Mouse (Mus musculus): ENCODE data around the gene Rbm14. TPM values are rescaled to one million over a fixed set of nuclear protein-coding genes. Genes with fewer than 3 reads are reported as not detected.
"Not testable (repeated sequence)": the region's sequence is repeated elsewhere in the genome, so short reads cannot be mapped to it uniquely, and the experiment has no call there.

Rbm14 gene
- polyA plus RNA-seq, 2 experiments from 2014 or later, result 18.3 to 54.9 TPM

DNA sequence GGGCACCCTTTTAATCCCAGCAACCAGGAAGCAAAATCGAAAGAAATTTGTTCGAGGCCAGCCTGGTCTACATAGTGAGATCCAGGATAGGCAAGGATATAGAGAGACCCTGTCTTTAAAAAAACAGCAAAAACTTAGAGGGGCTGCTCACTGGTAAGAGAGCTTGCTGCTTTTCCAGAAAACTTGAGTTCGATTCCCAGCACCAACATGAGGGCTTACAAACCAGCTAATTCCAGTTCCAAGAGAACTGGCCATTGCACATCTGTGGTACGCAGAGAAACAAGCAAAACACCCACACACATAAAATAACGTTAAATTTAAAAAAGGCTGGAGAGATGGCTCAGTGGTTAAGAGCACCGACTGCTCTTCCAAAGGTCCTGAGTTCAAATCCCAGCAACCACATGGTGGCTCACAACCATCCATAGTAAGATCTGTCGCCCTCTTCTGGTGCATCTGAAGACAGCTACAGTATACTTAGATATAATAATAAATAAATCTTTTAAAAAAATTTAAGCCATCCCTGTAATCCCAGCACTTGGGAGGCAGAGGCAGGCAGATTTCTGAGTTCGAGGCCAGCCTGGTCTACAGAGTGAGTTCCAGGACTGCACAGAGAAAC is 1.0 kb upstream of the Rbm14 start:
- ATAC-seq, result not testable (repeated sequence)

DNA sequence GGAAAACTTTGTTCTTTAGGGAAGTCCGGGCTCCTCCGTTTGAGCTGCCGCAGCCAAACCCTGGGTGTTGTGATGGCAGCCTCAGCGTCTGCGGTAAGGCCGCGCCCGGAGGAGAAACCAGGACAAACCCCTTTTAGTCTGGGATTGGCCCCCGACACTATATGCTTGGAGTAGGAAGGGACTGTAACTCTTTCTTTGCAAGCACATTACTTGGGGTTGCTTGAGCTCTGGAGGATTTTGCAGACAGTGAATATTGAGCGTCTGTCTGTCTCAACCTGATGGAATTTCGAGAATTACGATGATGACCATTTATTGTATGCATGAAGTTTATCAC is 442 bp upstream of the Rbm14 start:
- no peak for ATAC-seq

DNA sequence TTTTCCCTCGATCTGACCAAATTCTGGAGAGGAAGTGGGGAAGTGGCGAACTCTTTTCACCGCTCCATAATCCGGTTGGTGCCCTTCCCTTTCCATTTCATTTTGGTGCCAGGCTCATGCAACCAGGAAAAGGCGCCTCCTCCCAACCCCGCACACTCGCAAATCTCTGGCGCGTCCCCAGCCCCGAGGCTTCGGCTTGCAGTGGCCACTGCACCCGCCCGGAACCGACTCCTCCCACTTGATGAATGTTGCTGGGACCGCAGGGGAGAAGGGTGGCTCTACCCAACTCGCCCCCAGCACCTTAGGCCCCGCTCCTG is 730 bp downstream of the Rbm14 start:
- ATAC-seq, result peak; percentile 30

DNA sequence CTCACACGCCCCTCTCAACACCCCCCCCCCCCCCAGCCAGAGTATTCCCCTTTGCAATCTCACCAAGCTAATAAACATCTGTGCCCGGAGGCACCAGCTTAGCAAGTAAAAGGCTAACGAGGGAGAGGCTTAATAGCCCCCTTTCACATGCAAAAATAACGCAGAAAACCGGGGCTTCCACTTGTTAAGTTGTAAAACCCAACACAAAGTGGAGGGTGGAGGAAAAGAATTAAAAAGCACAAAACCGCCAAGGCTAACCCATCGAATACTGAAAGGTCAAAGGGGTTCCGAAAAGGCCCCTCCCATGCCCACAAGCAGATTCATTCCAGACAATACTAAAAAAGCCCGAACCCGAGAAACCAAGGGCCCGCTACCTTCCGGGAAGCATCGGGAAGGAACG is 1.1 kb downstream of the Rbm14 start:
- ATAC-seq, result no peak

DNA sequence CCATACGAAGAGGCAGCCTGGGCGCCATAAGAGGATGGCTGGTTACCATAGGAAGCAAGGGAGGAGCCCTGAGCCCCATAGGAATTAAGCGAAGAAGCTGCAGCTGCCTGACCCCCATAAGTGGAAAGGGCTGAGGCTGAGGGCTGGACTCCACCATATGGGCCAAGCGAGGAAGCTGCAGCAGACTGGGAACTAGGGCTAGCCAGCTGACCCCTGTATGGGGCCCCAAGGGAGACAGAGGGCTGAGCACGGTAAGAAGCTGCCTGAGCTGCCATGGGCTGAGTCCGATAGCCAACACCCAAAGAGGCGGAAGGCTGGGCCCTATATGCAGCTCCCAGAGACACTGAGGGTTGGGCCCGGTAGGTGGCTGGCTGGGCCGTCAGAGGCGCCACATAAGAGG is 8.2 kb downstream of the Rbm14 start:
- ATAC-seq, result no peak

DNA sequence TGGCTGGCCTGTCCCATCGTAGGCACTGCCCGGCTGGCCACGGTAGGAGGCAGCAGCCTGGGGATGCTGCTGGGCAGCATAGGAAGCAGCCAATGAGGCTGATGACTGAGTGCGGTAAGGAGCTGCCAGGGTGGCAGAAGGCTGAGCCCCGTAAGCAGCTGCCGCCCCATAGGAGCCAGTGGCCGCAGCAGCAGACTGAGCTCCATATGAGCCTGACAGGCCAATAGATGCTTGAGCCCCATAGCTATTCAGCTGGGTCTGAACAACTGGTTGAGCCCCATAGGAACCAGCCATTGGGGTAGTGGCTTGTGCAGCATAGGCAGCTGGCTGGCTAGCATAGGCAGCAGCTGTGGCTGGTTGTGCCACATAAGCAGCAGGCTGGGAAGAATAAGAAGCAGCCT is 8.7 kb downstream of the Rbm14 start:
- ATAC-seq, result no peak

DNA sequence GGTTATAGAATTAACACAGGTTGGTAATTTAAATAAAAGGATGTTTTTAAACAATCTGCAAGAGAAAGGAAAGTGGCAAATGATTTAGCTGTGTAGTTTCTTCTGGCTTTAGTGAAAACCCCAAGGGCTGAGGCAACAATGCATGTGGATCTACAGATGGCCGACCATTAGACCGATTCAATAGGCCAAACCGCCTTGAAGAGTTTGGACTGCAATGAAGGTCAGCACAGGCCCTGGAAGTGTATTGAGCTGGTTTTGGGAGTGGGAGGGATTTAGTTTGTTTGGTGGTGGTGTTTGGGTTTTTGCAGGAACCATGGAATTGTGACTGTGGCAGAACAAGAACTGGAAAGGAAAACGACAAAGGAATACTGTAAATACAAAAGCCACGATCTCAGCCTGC is 12.4 kb downstream of the Rbm14 start:
- no peak for ATAC-seq

DNA sequence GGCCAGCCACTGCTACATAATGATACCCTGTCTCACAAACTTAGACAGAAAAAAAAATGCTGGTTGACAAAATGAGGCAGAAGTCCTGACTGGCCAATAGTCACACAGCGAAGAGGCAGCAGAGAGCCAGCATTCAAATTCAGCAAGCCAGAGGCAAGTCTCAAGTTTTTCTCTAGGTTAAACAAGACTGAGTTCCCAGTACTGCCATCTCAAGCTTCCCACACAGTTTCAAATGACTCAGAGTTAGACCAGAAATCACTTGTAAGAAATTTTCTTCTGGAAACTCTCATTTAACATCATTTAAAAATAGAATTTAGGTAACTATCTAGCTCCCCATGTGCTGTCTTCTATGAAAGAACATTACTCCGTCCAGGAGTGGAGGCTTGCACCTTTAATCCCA is 13.6 kb downstream of the Rbm14 start:
- ATAC-seq, result no peak

DNA sequence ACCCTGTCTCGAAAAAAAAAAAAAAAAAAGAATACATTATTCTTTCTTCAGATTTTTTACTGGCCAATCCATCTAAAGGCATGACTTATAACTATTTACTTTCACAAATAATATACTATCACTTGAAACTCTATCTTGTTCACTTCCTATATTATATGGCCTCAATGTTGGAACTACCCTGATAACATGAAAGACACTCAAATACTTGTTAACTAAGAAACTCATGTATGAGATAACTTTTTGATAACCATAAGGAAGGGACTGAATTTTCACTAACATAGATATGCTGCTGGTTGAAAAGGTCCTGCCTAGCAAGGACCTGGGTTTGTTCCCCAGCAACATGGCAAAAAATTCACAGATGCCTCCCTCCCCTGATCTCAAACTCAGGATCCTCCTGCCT is 15.5 kb downstream of the Rbm14 start:
- ATAC-seq, result no peak

DNA sequence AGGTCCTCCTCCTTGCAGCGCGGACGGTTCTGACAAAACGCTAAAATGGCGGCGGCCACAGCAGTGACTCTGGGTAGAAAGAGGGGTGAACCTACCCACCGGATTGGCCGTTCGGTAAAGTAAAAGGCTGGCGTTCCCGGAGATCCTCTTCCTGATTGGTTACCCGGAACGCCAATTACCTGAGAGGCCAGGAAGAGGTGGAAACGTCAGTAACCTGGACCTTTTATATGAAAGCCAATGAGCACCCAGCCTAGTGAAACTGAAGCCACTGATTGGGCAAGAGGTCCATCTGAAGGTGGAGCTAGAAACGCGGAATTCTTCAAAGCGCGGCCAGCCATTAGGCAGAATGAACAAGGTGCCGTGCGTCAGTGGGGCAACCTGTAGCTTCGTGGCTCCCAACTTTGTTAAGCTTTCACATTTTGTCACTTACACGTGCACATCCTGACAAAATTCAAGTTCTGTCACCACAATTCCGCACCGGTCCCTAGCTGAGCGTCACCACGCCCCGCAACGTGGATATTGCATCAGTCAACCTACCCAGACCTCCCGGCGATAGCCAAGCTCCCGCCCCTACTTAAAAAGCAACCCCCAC is 17.5 kb downstream of the Rbm14 start, which contains the start of gene Rbm4:
Gene Rbm4 (minus strand): TSS at position 71 of the 592 bp plus-strand sequence.
- ATAC-seq, result peak; percentile 97

DNA sequence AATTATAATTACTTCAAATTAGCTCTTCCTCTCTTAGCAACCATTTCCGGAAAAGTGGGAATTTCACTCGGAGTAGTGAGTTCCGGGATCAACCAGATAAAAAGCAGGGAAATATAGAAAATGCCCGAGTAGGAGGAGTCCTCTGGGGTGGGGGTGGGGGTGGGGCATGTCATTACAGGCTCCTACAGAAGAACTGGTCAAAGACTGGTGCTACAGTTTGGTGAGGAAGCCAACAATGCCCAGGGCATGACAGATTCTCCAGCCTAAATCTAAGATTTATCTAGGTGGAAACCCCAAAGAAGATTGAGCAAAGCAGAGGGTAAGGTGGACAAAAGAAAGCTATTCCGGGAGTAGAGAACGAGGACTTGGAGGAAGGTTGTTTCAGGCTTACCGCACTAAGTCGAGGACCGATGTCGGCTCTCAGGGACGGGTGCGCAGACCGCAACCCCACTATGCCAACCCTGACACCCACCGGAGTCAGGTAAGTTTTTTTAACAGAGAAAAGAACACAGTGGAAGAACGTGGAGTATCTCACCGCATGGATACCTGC is 18.1 kb downstream of the Rbm14 start:
- ATAC-seq, result peak; percentile 3

DNA sequence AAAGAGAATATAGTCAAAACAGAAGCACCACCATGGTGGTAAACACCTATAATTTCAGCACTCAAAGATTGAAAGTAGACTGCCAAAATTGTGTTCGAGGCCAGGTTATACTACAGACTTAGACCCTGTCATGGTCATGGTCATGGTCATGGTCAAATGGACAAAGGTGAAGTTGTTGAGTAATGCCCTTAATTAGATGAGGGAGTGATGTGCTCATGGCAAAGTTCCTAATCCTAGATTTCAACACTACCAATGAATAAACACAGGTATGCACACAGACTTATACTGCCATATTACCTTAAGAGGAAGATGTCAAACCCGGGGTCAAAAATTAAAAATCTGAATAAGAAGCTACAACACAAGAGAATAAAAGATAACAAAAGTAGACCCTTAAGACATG is 25.1 kb downstream of the Rbm14 start:
- no peak for ATAC-seq

DNA sequence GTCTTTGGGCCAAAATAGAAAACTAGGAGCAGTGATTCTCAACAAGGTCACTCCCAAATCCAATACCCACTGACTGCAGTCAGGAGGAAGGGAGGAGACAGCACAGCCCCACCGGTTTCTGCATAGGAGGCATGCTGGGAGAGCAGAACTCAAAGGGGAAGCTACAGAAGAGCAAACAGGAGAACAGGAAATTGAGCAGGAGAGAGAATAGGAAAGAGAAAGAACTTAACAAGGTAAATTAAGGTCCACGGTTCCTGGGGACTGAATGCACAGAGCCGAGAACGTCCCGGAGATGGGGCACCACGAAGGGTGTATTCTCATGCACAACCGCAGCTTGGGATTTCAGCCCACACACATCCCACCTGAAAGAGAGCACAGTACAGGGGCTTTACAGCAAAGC is 26.2 kb downstream of the Rbm14 start:
- ATAC-seq, result no peak

DNA sequence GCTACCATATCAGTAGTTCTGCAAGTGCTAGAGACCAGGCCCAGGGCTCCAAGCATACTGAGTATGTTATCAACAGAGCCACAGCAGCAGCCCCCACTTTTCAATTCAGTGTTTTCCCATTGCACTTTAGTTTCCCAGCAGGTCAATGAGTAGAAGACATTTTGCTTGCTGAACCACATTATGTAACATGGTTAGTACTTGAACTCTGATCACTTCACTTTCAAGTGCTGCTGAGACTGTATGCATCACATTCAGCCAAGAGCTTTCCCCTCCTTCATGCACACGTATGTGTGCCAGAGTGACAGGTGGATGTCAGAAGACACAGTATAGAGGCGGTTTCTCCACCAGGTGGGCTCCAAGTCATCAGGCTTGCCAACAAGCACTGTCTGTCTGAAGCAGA is 28.5 kb downstream of the Rbm14 start:
- no peak for ATAC-seq

DNA sequence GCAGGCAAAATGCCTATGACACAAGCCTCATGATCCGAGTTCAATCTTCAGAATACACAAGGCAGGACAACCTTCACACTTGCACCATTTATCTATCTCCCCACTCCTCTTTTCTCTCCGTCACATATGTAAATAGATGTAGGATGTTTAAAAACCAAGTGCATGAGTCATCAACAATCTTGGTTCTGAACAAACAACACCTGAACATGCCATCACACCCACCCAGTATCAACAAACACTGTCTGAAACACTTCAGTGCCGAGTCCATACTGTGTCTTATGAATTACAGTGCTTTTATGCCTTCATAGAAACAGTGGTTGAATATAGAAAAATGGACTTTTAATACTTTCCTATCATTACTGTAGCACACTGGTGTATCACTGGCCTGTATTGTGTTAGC is 38.6 kb downstream of the Rbm14 start:
- ATAC-seq, result no peak

DNA sequence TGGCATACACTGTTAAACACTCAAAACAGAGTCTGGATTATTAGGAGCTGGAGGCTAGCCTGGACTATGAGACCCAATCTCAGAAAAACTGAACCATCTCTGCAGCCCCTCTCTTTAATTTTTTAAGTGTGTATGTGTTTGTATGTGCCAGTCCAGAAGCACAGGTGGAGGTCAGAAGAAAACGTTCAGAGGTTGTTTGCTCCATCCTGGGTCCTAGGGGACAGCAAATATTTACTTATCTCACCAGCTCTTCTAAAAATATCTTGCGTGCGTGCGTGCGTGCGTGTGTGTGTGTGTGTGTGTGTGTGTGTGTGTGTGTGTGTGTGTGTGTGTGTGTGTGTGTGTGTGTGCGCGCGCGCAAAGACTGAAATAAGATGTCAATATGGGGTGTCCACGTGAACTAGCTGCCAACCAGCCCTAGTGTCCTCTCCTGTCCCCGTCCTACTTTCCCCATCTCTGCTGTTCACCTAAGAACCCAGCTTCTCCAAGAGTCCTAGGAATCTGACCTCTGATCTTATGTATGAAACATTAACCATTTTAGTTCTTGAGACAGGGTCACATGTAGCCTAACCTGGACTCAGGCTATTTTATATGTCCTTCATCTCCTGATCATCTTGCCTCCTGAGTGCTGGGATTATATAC is 43.8 kb downstream of the Rbm14 start:
- ATAC-seq, result no peak

DNA sequence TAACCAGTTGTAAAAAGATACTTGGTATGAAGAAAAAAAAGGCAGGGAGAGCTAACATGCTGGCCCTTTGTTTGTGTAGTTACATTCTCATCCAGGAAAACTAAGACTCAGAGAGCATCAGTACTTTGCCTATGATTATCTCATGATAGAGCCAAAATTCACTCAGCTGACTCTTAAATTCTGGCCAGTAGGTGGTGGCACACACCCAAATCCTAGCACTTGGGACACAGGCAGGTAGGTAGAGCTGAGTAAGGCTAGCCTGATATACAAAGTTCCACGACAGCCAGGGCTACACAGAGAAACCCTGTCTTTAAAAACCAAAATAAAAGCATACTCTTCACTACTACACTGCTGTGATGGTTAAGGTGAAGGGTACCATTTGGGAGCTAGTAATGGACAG is 48.6 kb downstream of the Rbm14 start:
- ATAC-seq, result no peak

DNA sequence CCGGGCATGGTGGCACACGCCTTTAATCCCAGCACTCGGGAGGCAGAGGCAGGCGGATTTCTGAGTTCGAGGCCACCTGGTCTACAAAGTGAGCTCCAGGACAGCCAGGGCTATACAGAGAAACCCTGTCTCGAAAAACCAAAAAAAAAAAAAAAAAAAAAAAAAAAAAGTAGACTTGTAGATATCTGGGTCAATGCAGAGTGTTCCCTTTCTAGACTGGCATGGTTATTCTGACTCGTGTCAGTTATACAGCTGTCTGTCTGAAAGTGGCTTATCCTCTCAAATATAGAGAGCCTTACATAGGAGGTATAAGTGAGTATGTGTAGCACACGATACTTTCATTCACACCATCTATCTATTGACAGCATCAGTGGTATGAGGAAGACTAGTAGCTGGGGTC is 50.9 kb downstream of the Rbm14 start:
- not testable (repeated sequence) for ATAC-seq

DNA sequence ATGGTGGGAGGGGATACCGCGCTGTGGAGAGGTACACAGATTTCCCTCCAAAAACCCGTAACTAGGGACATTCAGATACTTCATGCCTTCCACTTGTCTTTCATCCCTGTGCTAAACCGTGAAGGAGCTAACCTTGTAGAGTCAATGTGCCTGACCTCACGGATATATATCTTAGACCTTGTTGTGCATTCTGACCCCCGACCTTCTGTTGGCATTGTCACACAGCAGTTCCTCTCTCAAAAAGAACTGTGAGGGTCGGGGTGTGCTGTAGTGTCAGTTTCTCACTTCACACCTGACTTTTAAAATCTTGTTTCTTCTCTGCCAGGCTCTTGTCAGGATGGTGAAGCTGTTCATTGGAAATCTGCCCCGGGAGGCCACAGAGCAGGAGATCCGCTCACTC is 54.5 kb downstream of the Rbm14 start:
- ATAC-seq, result no peak

DNA sequence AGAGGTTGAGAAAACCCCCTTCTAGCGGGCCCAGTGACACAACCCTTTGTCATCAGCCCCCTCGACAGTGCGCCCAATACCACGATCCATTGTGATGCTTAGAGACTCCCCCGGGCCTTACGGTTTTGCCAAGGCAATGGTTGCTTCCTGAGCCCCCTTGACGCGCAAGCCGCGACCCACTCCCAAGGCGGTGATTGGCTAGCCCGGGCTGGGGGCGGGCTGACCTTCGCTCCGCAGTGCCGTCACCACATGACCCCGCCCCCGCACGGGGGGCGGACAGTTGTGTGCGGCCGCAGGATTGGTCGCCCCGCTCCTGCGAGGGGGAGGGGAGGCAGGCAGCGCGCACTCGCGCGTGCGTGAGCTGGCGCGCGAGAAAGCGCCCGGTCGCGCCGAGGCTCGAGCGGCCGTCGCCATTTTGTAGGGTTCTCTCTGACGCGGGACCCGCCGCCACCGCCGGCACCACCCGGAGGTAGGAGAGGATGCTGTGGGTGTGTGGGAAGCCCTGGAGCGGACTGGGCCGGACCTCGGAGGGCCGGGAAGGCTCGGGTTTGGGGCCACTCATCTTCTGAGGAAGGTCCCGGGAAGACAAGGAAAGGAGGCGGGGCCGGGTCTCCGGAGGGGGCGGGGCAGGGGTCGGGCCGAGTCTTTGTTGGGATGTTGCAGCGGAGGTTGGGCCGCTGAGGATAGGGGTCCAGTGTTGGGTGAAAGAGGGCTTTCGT is 55.1 kb downstream of the Rbm14 start, which contains the start of gene Rbm4b:
Gene Rbm4b (plus strand): TSS at position 305 of the 719 bp plus-strand sequence.
- ATAC-seq, result peak; percentile 83

DNA sequence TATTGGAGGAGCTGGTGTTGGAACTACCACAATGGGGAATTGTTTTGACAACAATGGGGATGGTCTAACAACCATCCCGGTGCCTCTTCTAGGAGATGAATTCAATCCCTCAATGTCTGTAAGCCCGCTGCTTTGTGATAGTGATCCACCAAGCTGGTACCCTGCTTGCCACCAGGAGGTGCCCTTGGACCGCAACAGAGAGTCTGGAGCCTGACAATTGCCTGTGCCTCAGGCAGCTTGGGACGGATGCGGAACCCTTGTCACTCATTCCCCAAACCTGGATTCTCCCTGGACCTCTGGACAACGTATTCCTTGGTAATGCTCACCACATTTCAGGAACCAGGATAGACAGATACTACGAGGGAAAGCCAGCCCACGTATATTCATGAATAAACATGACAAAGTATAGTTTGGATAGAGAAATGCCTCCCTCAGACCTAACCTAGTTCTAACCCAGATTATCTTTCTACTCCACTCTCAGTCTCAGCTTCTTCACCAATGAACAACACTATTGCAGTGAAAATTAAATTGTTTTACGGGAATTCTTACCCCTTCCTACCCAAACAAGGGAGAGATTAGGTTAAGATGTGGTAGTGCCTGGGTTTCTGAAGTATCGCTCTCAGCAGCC is 55.8 kb downstream of the Rbm14 start:
- peak; percentile 60 for ATAC-seq
